Mouse (Mus musculus): ENCODE results near the gene Asb15. TPM values are rescaled to one million over a fixed set of nuclear protein-coding genes. Genes with fewer than 3 reads are reported as not detected.
A peak's percentile ranks its signal among the peaks of the same experiment; 100 is the strongest.

Gene Asb15
- total RNA-seq (2021) = 10 to 100 TPM; 48.5 to 62.0 TPM

- DNase-seq (ENCODE audit: low spot score) = no peak
- intact Hi-C loops (cut with DNase I) = loop anchor here (2.0 kb wide), 1 partner anchor 41 kb away; no protein-coding TSS in a partner anchor
Observed at GRCm38 (mm10) chr6:24528064-24528243, at the start of gene Asb15. TSS of gene Asb15 (plus strand) at chr6:24528144.

GRCm38 (mm10) chr6:24486530-24486929, 41.4 kb upstream of the Asb15 start:
- no peak for DNase-seq (ENCODE audit: low spot score)
- intact Hi-C loops (cut with DNase I) = loop anchor here (10.0 kb wide), 1 partner anchor 238 kb away; no protein-coding TSS in a partner anchor

- intact Hi-C loops (cut with DNase I) = no loop called here
- no peak for DNase-seq (ENCODE audit: low spot score)
Observed at GRCm38 (mm10) chr6:24490341-24490740, 37.6 kb upstream of the Asb15 start.

- DNase-seq (ENCODE audit: low spot score) = no peak
- intact Hi-C loops (cut with DNase I) = no loop called here
Observed at GRCm38 (mm10) chr6:24504141-24504540, 23.8 kb upstream of the Asb15 start.

GRCm38 (mm10) chr6:24514552-24515284, 13.2 kb upstream of the Asb15 start, which contains the start of gene Iqub:
TSS of gene Iqub (minus strand) at chr6:24515067.
- intact Hi-C loops (cut with DNase I) = no loop called here
- peak; percentile 50 for DNase-seq (ENCODE audit: low spot score)

GRCm38 (mm10) chr6:24516197-24516596, 11.7 kb upstream of the Asb15 start:
- intact Hi-C loops (cut with DNase I) = no loop called here
- no peak for DNase-seq (ENCODE audit: low spot score)

GRCm38 (mm10) chr6:24525705-24526104, 2.2 kb upstream of the Asb15 start:
- DNase-seq (ENCODE audit: low spot score) = no peak
- intact Hi-C loops (cut with DNase I) = no loop called here

GRCm38 (mm10) chr6:24527155-24528063, 535 bp upstream of the Asb15 start, which contains the start of gene Ndufa5:
TSS of gene Ndufa5 (minus strand) at chr6:24528013.
- intact Hi-C loops (cut with DNase I) = loop anchor here (2.0 kb wide), 1 partner anchor 41 kb away; no protein-coding TSS in a partner anchor
- DNase-seq (ENCODE audit: low spot score) = peak; percentile 77

GRCm38 (mm10) chr6:24530166-24530565, 2.2 kb downstream of the Asb15 start:
- intact Hi-C loops (cut with DNase I) = loop anchor here (1.0 to 2.0 kb wide), 2 partner anchors 97 to 191 kb away; no protein-coding TSS in a partner anchor
- no peak for DNase-seq (ENCODE audit: low spot score)

GRCm38 (mm10) chr6:24530711-24531420, 2.9 kb downstream of the Asb15 start:
- no peak for DNase-seq (ENCODE audit: low spot score)

GRCm38 (mm10) chr6:24532804-24533203, 4.9 kb downstream of the Asb15 start:
- no peak for DNase-seq (ENCODE audit: low spot score)
- intact Hi-C loops (cut with DNase I) = no loop called here

More at GRCm38 (mm10) chr6:24530711-24531420, 2.9 kb downstream of the Asb15 start:
- intact Hi-C loops (cut with DNase I) = loop anchor here (1.0 to 2.0 kb wide), 2 partner anchors 96 to 190 kb away; no protein-coding TSS in a partner anchor

- intact Hi-C loops (cut with DNase I) = no loop called here
- no peak for DNase-seq (ENCODE audit: low spot score)
Observed at GRCm38 (mm10) chr6:24538435-24538834, 10.5 kb downstream of the Asb15 start.

- no peak for DNase-seq (ENCODE audit: low spot score)
- intact Hi-C loops (cut with DNase I) = loop anchor here (5.0 kb wide), 1 partner anchor 57 kb away; the partner anchor contains the start of gene Lmod2
Observed at GRCm38 (mm10) chr6:24540106-24540505, 12.2 kb downstream of the Asb15 start.

- no peak for DNase-seq (ENCODE audit: low spot score)
- intact Hi-C loops (cut with DNase I) = loop anchor here (5.0 kb wide), 1 partner anchor 55 kb away; the partner anchor contains the start of gene Lmod2
Observed at GRCm38 (mm10) chr6:24542393-24542792, 14.4 kb downstream of the Asb15 start.

GRCm38 (mm10) chr6:24543119-24543591, 15.2 kb downstream of the Asb15 start:
- DNase-seq (ENCODE audit: low spot score) = no peak
- intact Hi-C loops (cut with DNase I) = loop anchor here (5.0 kb wide), 1 partner anchor 54 kb away; the partner anchor contains the start of gene Lmod2

GRCm38 (mm10) chr6:24546716-24547420, 18.9 kb downstream of the Asb15 start:
- DNase-seq (ENCODE audit: low spot score) = no peak
- intact Hi-C loops (cut with DNase I) = no loop called here

GRCm38 (mm10) chr6:24549801-24550200, 21.9 kb downstream of the Asb15 start:
- DNase-seq (ENCODE audit: low spot score) = no peak
- intact Hi-C loops (cut with DNase I) = no loop called here

GRCm38 (mm10) chr6:24552046-24552445, 24.1 kb downstream of the Asb15 start:
- no peak for DNase-seq (ENCODE audit: low spot score)
- intact Hi-C loops (cut with DNase I) = no loop called here

- intact Hi-C loops (cut with DNase I) = no loop called here
Observed at GRCm38 (mm10) chr6:24554427-24555086, 26.6 kb downstream of the Asb15 start.

More at GRCm38 (mm10) chr6:24554427-24555086, 26.6 kb downstream of the Asb15 start:
- DNase-seq (ENCODE audit: low spot score) = no peak
